Mouse (Mus musculus): ENCODE measurements around the gene Npb.

- no peak for TF ChIP-seq EP300 (IDR thresholded peaks at IDR 0.05; ENCODE audit: low read depth)
- no peak for TF ChIP-seq CTCF (IDR thresholded peaks at IDR 0.05; ENCODE audit: low read depth)
Observed at GRCm38 (mm10) chr11:120626785-120627467, 18.6 kb downstream of the Npb start.

All from liver, postnatal 0 days (tissue).